Mouse (Mus musculus): ENCODE measurements around the gene Sbk3. TPM values are rescaled to one million over a fixed set of nuclear protein-coding genes. Genes with fewer than 3 reads are reported as not detected.

The Sbk3 gene
- polyA plus RNA-seq, 1 experiment from 2014 or later: 0.10 TPM

DNA sequence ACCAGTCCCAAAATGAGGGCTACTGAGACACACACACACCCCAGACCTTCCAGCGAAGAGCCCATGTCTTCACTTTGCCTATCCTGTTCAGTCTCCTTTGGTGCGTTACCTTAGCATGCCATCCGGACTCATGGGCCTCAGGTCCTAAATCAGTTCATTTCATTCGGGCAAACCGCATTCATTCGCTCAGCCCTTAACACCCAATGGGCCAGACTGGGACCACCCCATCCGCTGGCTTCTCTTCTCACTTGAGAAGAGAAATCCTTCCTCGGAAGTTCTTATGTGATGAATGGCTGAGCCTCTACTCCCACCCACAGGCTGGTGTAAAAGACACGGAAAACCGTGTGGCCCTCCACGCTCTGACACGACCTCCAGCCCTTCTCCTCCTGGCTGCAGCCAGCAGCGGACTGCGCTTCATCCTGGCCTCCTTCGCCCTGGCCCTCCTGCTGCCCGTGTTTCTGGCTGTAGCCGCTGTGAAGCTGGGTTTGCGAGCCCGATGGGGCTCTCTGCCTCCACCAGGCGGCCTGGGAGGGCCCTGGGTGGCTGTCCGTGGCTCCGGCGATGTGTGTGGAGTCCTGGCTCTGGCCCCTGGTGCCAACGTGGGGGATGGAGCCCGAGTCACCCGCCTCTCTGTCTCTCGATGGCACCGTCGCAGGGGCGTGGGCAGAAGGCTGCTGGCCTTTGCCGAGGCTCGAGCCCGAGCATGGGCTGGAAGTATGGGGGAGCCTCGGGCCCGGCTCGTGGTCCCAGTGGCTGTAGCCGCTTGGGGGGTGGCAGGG is 47.2 kb downstream of the Sbk3 start:
- peak; percentile 58 for DNase-seq (ENCODE audit: low spot score)
- 3% methylated on average over 37 of the region's 37 CpGs for WGBS
- H3K27me3 ChIP-seq (ENCODE audit: insufficient read depth, poor library complexity, severe bottlenecking): no peaks in the 10 kb centered on the region
- H3K4me1 ChIP-seq (replicated peaks): peaks cover 82% of the 10 kb centered on the region
- peak overlapping the region; percentile 90 for H3K27ac ChIP-seq
- H3K36me3 ChIP-seq: peaks cover 29% of the 10 kb centered on the region
- H3K9me3 ChIP-seq: peaks cover 2% of the 10 kb centered on the region; the same call in 1 of the 2 replicates
- peak overlapping the region; percentile 57 for H3K4me3 ChIP-seq

DNA sequence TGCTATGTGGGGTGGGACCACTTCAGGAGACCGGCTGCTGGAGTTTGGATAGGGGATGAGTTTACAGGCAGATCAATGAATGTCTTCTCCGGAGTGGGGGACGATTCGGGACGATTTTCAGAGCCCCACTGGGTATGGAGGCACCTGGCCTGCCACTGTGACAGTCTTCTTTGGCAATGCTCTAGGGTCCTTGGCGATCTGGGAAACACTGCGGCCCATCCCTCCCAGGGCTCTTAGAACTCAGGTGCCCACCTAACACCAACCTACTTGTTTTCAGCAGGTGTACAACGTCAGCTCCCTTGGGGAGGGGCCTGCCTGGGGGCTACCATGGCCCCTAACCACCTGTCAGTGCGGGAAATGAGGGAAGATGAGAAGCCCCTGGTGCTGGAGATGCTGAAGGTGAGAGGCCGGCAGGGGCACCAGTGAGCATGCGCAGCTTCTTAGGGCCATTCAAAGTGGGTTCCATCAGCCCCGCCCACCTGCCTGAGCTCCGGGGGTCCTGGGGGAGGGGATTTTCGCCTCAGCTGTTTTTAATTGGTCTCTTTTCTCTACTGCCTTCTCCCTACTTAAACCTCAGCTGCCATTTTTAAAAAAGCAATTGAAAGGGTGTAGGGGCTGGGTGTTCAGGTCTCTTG is 47.9 kb downstream of the Sbk3 start:
- Histone ChIP-seq H3K9me3 (peaks cover 3% of the 10 kb centered on the region; the same call in 1 of the 2 replicates), H3K4me3 (peak overlapping the region; percentile 57), H3K36me3 (peaks cover 36% of the 10 kb centered on the region), H3K27me3 (ENCODE audit: insufficient read depth, poor library complexity, severe bottlenecking) (no peaks in the 10 kb centered on the region), H3K4me1 (replicated peaks) (peaks cover 78% of the 10 kb centered on the region), H3K27ac (peak overlapping the region; percentile 90)
- DNase-seq (ENCODE audit: low spot score): peak; percentile 86
- under 1% methylated on average over 14 of the region's 14 CpGs for WGBS

DNA sequence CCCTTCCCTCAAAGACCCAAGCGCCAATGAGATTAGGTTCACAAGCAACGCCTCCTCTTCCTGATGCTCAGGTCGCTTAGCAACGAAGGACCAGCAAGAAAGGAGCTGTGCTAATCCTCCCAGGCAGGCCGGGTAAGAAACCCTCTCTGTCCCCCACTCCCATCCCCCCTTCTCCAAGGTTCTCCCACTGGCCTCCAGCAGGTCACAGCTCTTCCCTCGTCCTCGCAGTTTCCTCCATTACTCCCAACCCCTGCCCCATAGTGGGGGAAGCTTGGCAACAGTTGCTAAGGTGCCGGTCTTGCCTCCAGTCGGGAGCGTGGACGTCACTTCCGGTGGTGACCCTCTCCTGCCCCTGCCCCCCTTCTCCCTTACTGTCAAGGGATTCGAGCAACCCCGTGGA is 48.5 kb downstream of the Sbk3 start:
- peak; percentile 92 for DNase-seq (ENCODE audit: low spot score)
- Histone ChIP-seq H3K9me3 (peaks cover 3% of the 10 kb centered on the region; the same call in 1 of the 2 replicates), H3K4me3 (peak overlapping the region; percentile 57), H3K4me1 (replicated peaks) (peaks cover 73% of the 10 kb centered on the region), H3K27me3 (ENCODE audit: insufficient read depth, poor library complexity, severe bottlenecking) (no peaks in the 10 kb centered on the region), H3K36me3 (peaks cover 42% of the 10 kb centered on the region), H3K27ac (peak overlapping the region; percentile 90)
- WGBS: under 1% methylated on average over 14 of the region's 14 CpGs

DNA sequence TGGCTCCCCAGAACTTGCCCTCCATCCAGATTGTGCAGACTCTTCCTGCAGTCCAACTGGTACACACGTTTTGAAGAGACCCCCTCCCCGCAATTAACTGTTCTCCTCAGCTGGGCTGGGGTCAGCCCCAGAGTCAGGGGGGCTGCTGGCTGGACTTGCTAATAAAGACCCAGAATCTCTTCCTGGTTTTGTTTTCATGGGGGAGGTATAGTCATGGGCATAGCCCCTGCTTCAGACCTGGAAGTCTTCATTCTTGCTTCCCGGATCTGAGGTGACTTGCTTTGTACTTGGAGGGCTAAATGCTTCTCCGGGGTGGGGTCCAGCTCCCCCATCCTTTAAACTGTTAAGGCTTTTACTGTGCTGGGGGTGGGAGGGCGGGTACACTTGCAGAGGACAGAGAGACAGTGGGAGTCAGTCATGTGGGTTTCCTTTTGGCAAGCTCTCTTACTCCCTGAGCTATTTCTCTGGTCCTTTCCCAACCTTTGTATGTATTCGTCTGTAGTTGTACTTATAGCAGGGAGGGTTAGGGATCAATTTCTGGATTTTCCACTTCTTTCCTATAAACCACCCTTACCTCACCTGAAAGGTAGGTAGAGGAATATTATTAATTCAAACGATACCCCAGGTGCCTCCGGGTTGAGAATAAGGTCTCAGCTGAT is 49.0 kb downstream of the Sbk3 start, which contains the start of gene Nat14:
Nat14 (plus strand) TSS at position 205 of the 659 bp plus-strand sequence.
- 31% methylated on average over 8 of the region's 8 CpGs for WGBS
- no peak for DNase-seq (ENCODE audit: low spot score)
- H3K4me1 ChIP-seq (replicated peaks): peaks cover 68% of the 10 kb centered on the region

DNA sequence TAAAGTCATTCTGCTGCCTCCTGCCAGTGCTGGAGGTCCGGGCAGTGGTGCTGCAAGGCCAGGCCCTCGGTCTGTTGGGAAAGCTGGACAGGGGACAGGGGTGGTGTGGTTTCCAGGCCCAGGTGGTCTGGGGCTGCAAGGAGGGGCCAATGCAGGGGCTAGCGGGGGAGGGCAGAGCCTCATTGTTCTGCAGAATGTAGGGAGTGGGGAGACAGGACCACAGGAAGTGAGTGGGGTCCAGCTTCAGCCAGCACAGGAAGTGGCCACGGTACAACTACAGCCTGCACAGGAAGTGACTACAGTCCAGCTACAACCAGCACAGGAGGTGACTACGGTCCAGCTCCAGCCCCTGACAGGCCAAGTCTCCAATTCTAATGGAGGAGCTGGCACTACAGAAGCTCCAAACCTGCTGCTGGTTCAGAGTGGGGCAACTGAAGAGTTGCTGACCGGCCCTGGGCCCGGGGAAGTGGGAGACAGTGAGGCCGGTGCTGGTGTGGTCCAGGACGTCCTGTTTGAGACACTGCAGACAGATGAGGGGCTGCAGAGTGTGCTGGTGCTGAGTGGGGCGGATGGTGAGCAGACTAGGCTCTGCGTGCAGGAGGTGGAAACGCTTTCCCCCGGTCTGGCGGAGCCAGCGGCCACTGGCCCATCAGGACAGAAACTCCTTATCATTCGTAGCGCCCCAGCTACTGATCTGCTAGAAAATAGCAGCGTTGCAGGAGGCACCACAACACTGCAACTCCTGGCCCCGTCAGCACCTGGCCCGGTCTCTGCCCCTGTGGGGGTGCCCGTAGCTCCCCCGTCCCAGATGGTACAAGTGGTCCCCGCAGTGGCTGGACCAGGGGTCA is 49.8 kb downstream of the Sbk3 start:
- WGBS: 62% methylated on average over 23 of the region's 23 CpGs
- peaks cover 46% of the 10 kb centered on the region for H3K36me3 ChIP-seq
- DNase-seq (ENCODE audit: low spot score): no peak
- peaks cover 67% of the 10 kb centered on the region for H3K4me1 ChIP-seq (replicated peaks)
- peaks cover 3% of the 10 kb centered on the region; the same call in 1 of the 2 replicates for H3K9me3 ChIP-seq
- peak overlapping the region; percentile 90 for H3K27ac ChIP-seq
- peak overlapping the region; percentile 57; the same call in 1 of the 2 replicates for H3K4me3 ChIP-seq
- no peaks in the 10 kb centered on the region for H3K27me3 ChIP-seq (ENCODE audit: insufficient read depth, poor library complexity, severe bottlenecking)

More for the DNA sequence above, 49.0 kb downstream of the Sbk3 start, which contains the start of gene Nat14:
- Histone ChIP-seq H3K27ac (peak within 1 kb of the TSS; percentile 90), H3K4me3 (peak within 1 kb of the TSS; percentile 57), H3K9me3 (peaks cover 3% of the 10 kb centered on the region; the same call in 1 of the 2 replicates), H3K36me3 (peaks cover 46% of the 10 kb centered on the region), H3K27me3 (ENCODE audit: insufficient read depth, poor library complexity, severe bottlenecking) (no peaks in the 10 kb centered on the region)

DNA sequence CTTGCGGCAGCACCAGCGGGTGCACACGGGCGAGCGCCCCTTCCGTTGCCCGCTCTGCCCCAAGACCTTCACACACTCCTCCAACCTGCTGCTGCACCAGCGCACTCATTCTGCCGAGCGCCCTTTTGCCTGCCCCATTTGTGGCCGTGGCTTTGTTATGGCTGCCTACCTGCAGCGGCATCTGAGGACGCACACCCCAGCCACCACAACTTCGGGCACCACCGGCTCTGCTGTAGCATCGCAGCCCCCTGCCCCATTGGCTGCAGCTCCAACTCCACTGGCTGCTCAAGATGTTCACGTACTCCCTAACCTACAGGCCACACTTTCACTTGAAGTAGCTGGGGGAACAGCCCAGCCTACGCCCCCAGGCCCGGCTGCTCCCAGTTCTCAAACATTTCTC is 50.5 kb downstream of the Sbk3 start:
- WGBS: 93% methylated on average over 19 of the region's 19 CpGs
- H3K27me3 ChIP-seq (ENCODE audit: insufficient read depth, poor library complexity, severe bottlenecking): no peaks in the 10 kb centered on the region
- peak overlapping the region; percentile 11; the same call in 1 of the 2 replicates for H3K4me3 ChIP-seq
- H3K36me3 ChIP-seq: peaks cover 46% of the 10 kb centered on the region
- H3K9me3 ChIP-seq: peaks cover 3% of the 10 kb centered on the region; the same call in 1 of the 2 replicates
- peaks cover 66% of the 10 kb centered on the region for H3K4me1 ChIP-seq (replicated peaks)
- H3K27ac ChIP-seq: peak overlapping the region; percentile 90; the same call in 1 of the 2 replicates
- DNase-seq (ENCODE audit: low spot score): no peak

DNA sequence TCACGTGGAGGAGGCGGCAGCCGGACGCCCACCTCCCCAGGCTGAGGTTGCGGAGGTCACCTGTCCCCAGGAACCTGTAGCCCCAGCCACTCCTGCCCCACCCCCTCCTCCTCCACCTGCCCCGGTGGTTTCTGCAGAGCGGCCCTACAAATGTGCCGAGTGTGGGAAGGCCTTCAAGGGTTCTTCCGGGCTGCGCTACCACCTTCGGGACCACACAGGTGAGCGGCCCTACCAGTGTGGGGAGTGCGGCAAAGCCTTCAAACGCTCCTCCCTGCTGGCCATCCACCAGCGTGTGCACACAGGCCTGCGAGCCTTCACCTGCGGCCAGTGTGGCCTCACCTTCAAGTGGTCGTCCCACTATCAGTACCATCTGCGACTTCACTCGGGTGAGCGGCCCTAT is 51.0 kb downstream of the Sbk3 start:
- DNase-seq (ENCODE audit: low spot score): no peak
- Histone ChIP-seq H3K36me3 (peaks cover 46% of the 10 kb centered on the region), H3K4me1 (replicated peaks) (peaks cover 61% of the 10 kb centered on the region), H3K27me3 (ENCODE audit: insufficient read depth, poor library complexity, severe bottlenecking) (no peaks in the 10 kb centered on the region), H3K27ac (no peak overlapping the region), H3K9me3 (peaks cover 3% of the 10 kb centered on the region; the same call in 1 of the 2 replicates), H3K4me3 (no peak overlapping the region)
- WGBS: 84% methylated on average over 21 of the region's 21 CpGs

DNA sequence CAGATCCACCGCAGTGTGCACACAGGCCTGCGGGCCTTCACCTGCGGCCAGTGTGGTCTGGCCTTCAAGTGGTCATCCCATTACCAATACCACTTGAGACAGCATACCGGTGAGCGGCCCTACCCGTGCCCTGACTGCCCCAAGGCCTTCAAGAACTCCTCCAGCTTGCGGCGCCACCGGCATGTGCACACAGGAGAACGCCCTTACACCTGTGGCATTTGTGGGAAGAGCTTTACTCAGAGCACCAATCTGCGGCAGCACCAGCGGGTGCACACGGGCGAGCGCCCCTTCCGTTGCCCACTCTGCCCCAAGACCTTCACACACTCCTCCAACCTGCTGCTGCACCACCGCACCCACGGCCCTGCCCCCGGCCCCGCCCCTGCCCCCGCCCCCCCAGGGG is 51.9 kb downstream of the Sbk3 start:
- Histone ChIP-seq H3K4me1 (replicated peaks) (peaks cover 56% of the 10 kb centered on the region), H3K36me3 (peaks cover 46% of the 10 kb centered on the region), H3K27me3 (ENCODE audit: insufficient read depth, poor library complexity, severe bottlenecking) (no peaks in the 10 kb centered on the region)

DNA sequence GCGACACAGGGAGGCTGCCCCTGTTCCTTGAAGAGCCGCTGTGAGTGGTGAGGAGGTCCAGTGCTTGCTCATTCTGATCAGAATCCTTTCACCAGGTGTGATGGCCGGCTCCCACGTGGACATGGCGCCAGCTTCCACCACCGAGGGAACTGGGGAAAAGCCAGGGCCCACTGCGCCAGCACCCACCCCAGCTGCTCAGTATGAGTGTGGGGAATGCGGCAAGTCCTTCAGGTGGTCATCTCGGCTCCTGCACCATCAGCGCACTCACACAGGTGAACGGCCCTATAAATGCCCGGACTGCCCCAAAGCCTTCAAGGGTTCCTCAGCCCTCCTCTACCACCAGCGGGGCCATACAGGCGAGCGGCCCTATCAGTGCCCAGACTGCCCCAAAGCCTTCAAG is 52.3 kb downstream of the Sbk3 start:
- 0 out of 2 replicates have a peak, but pooled peaks cover 3% of the 10 kb centered on the region for H3K9me3 ChIP-seq
- H3K27me3 ChIP-seq (ENCODE audit: insufficient read depth, poor library complexity, severe bottlenecking): no peaks in the 10 kb centered on the region
- 94% methylated on average over 15 of the region's 15 CpGs for WGBS
- no peak for DNase-seq (ENCODE audit: low spot score)
- H3K4me1 ChIP-seq (replicated peaks): peaks cover 52% of the 10 kb centered on the region
- peaks cover 46% of the 10 kb centered on the region for H3K36me3 ChIP-seq
- no peak overlapping the region for H3K27ac ChIP-seq
- peak overlapping the region; percentile 9; the same call in 1 of the 2 replicates for H3K4me3 ChIP-seq

More for the DNA sequence above, 51.9 kb downstream of the Sbk3 start:
- H3K4me3 ChIP-seq: peak overlapping the region; percentile 9; the same call in 1 of the 2 replicates
- H3K27ac ChIP-seq: no peak overlapping the region
- 85% methylated on average over 21 of the region's 21 CpGs for WGBS
- H3K9me3 ChIP-seq: peaks cover 3% of the 10 kb centered on the region; the same call in 1 of the 2 replicates
- DNase-seq (ENCODE audit: low spot score): no peak

DNA sequence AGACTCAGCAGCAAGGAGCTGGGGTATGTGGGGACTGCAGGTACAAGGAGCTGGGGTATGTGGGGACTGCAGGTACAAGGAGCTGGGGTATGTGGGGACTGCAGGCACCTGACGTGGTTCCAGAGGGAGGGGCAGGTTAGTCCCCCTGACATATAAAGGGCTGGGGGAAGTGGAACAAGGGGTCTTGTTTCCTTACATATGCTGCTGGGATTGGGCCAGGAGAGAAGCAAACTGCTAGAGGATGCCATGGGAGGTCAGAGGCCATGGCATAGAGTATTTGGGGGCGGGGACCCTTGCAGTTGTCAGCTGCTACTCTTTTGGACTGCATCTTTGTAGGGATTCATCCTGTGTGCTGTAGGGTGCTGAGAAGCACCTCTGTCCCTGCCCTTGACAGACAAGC is 53.5 kb downstream of the Sbk3 start:
- Histone ChIP-seq H3K4me1 (replicated peaks) (peaks cover 40% of the 10 kb centered on the region), H3K27ac (no peak overlapping the region), H3K36me3 (peaks cover 46% of the 10 kb centered on the region), H3K27me3 (ENCODE audit: insufficient read depth, poor library complexity, severe bottlenecking) (no peaks in the 10 kb centered on the region), H3K9me3 (0 out of 2 replicates have a peak, but pooled peaks cover 3% of the 10 kb centered on the region), H3K4me3 (no peak overlapping the region)
- WGBS: 92% methylated on average over 2 of the region's 2 CpGs
- no peak for DNase-seq (ENCODE audit: low spot score)

DNA sequence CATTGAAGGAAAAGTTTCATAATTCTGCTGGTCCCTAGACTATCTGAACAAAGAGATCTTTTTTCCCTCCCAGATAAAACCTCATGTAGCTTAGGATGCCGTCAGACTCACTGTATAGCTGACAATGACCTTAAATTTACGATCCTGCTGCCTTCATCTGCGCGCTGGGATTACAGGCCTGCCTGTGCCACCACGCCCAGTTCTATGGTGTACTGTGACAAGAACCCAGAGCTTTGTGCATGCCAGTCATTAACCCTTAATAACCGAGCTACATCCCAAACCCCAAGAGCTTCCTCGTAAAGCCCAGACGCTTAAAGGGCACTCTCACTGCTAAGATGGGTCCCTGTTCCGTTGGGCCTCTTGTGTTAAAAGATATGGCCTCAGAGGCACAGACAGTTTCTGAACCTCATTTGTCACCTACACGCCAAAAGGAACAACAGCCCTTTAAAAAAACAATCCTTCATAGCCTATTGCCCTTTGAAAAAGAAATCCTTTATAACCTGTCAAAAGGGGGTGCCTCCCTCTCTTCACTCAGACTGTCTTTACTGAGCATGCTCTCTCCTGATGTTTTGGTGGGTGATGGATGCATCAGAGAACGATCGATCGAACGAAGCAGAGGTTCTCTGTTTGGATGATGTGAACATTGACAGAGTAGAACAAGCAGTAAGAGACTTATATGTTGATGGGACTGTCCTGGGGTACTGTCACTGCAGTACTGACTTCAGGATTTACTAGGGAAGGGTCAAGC is 55.1 kb downstream of the Sbk3 start:
- peaks cover 23% of the 10 kb centered on the region for H3K4me1 ChIP-seq (replicated peaks)
- no peak for DNase-seq (ENCODE audit: low spot score)
- H3K27ac ChIP-seq: peak overlapping the region; percentile 100
- no peaks in the 10 kb centered on the region for H3K27me3 ChIP-seq (ENCODE audit: insufficient read depth, poor library complexity, severe bottlenecking)
- peaks cover 37% of the 10 kb centered on the region for H3K36me3 ChIP-seq
- H3K4me3 ChIP-seq: peak overlapping the region; percentile 81
- H3K9me3 ChIP-seq: 0 out of 2 replicates have a peak, but pooled peaks cover 3% of the 10 kb centered on the region
- WGBS: 27% methylated on average over 14 of the region's 14 CpGs

All from hindbrain, embryonic 10.5 days (tissue).